Mouse (Mus musculus) forebrain, postnatal 0 days (tissue): Measurements from ENCODE around the gene Stag1. TPM values are rescaled to one million over a fixed set of nuclear protein-coding genes. Genes with fewer than 3 reads are reported as not detected.

ENCODE experiments used
- ATAC-seq: fragments of 200-750 bp; cut with Nextera tagmentation; 2 replicates; pipeline ENCODE4 v1.8.0; 2017; ENCODE audit warnings: mild to moderate bottlenecking, moderate library complexity
- DNase-seq: peaks from one replicate; pipeline ENCODE4 v3.0.0-alpha.2; 2015
- H3K27ac ChIP-seq: fragments of 300-500 bp; sonication (generic); 2 replicates; pipeline ENCODE4 v1.5.1; 2014; ENCODE audit warnings: low read depth, mild to moderate bottlenecking, antibody characterized with exemption, low read length, moderate library complexity, mixed read lengths
- H3K27me3 ChIP-seq: fragments of 300-500 bp; sonication (generic); 2 replicates; pipeline ENCODE4 v1.6.1; 2014; ENCODE audit warnings: mild to moderate bottlenecking, low read length, mixed read lengths; ENCODE audit not compliant: insufficient read depth
- H3K36me3 ChIP-seq: fragments of 300-500 bp; sonication (generic); 2 replicates; pipeline ENCODE4 v1.6.1; 2014; ENCODE audit warnings: mild to moderate bottlenecking, moderate library complexity; ENCODE audit not compliant: insufficient read depth
- H3K4me1 ChIP-seq: fragments of 300-500 bp; sonication (generic); 2 replicates; pipeline ENCODE4 v1.6.1; 2014; ENCODE audit warnings: antibody characterized with exemption; ENCODE audit not compliant: insufficient read depth
- H3K4me2 ChIP-seq: fragments of 300-500 bp; sonication (generic); 2 replicates; pipeline ENCODE4 v1.6.1; 2014; ENCODE audit warnings: low read depth, mild to moderate bottlenecking, moderate library complexity
- H3K4me3 ChIP-seq: fragments of 300-500 bp; sonication (generic); 2 replicates; pipeline ENCODE4 v1.5.1; 2014; ENCODE audit warnings: low read depth, low read length, mixed read lengths
- H3K9ac ChIP-seq: fragments of 300-500 bp; sonication (generic); 2 replicates; pipeline ENCODE4 v1.6.1; 2014; ENCODE audit warnings: mild to moderate bottlenecking
- H3K9me3 ChIP-seq: fragments of 300-500 bp; sonication (generic); 2 replicates; pipeline ENCODE4 v1.6.1; 2016; ENCODE audit warnings: low read length
- CTCF ChIP-seq: sonication (generic); IDR thresholded peaks from 2 replicates; pipeline ENCODE4 v1.5.1; 2016; ENCODE audit warnings: antibody characterized with exemption, control low read depth, low read depth
- WGBS: fragments of 180-500 bp; shearing (Covaris S2); extraction: QIAGEN DNeasy Blood & Tissue Kit; methylation state at CpG from one replicate; pipeline ENCODE4 v1.1.7; 2014; 5-methylcytosine and 5-hydroxymethylcytosine counted together
- polyA plus RNA-seq: library from polyadenylated mRNA; unstranded; fragments of >200 nt; fragmentation: Nextera tagmentation; extraction: Ambion mirVana; gene quantifications from 2 replicates; pipeline ENCODE4 v1.2.1, GENCODE M21; 2015
- total RNA-seq: library from RNA; depleted of rRNA; stranded (reverse); fragments of >200 nt; gene quantifications from 2 replicates; pipeline ENCODE4 v1.2.3, GENCODE M21; 2014; rRNA removed

Stag1 gene
- total and polyA plus RNA-seq, 2 experiments from 2014 or later = 22.4 to 65.1 TPM

GRCm38 (mm10) chr9:100992191-100992590 is 394.6 kb downstream of the Stag1 start:
- ATAC-seq (no peak), DNase-seq (no peak)
- H3K4me2 ChIP-seq = no peak overlapping the region
- peaks cover 20% of the 10 kb centered on the region for H3K36me3 ChIP-seq
- TF ChIP-seq CTCF = no peak
- H3K27me3 ChIP-seq = no peaks in the 10 kb centered on the region
- no peaks in the 10 kb centered on the region for H3K9me3 ChIP-seq
- WGBS = 99% methylated on average over 2 of the region's 2 CpGs
- no peak overlapping the region for H3K4me3 ChIP-seq
- H3K27ac ChIP-seq = no peak overlapping the region
- no peaks in the 10 kb centered on the region for H3K4me1 ChIP-seq
- no peak overlapping the region for H3K9ac ChIP-seq

- Histone ChIP-seq H3K27ac (no peak overlapping the region), H3K4me2 (no peak overlapping the region), H3K36me3 (peaks cover 20% of the 10 kb centered on the region), H3K4me3 (no peak overlapping the region), H3K9ac (no peak overlapping the region), H3K4me1 (no peaks in the 10 kb centered on the region), H3K27me3 (no peaks in the 10 kb centered on the region), H3K9me3 (no peaks in the 10 kb centered on the region)
- TF ChIP-seq CTCF = no peak
- ATAC-seq (no peak), DNase-seq (no peak)
- WGBS = 88% methylated on average over 4 of the region's 4 CpGs
Measured at GRCm38 (mm10) chr9:100993937-100994336, 396.3 kb downstream of the Stag1 start.

- Histone ChIP-seq H3K4me1 (no peaks in the 10 kb centered on the region), H3K27me3 (no peaks in the 10 kb centered on the region), H3K4me2 (no peak overlapping the region), H3K27ac (no peak overlapping the region), H3K9me3 (no peaks in the 10 kb centered on the region), H3K4me3 (no peak overlapping the region), H3K36me3 (peaks cover 24% of the 10 kb centered on the region), H3K9ac (no peak overlapping the region)
- WGBS = 95% methylated on average over 2 of the region's 2 CpGs
- ATAC-seq (no peak), DNase-seq (no peak)
- TF ChIP-seq CTCF = no peak
Measured at GRCm38 (mm10) chr9:100997138-100997537, 399.5 kb downstream of the Stag1 start.

- ATAC-seq (no peak), DNase-seq (no peak)
- Histone ChIP-seq H3K4me3 (no peak overlapping the region), H3K36me3 (peaks cover 5% of the 10 kb centered on the region; the same call in 1 of the 2 replicates), H3K9me3 (no peaks in the 10 kb centered on the region), H3K4me2 (no peak overlapping the region), H3K4me1 (no peaks in the 10 kb centered on the region), H3K9ac (no peak overlapping the region), H3K27me3 (no peaks in the 10 kb centered on the region), H3K27ac (no peak overlapping the region)
- peak; percentile 48 for TF ChIP-seq CTCF
- WGBS = 94% methylated on average over 4 of the region's 4 CpGs
Measured at GRCm38 (mm10) chr9:101002053-101002452, 404.5 kb downstream of the Stag1 start.

- Histone ChIP-seq H3K27me3 (no peaks in the 10 kb centered on the region), H3K9me3 (no peaks in the 10 kb centered on the region), H3K4me1 (no peaks in the 10 kb centered on the region), H3K27ac (no peak overlapping the region), H3K36me3 (peaks cover 5% of the 10 kb centered on the region; the same call in 1 of the 2 replicates), H3K4me3 (no peak overlapping the region), H3K9ac (no peak overlapping the region), H3K4me2 (no peak overlapping the region)
- no peak for TF ChIP-seq CTCF
- WGBS = 96% methylated on average over 8 of the region's 8 CpGs
- no peak for ATAC-seq
- DNase-seq = no peak
Measured at GRCm38 (mm10) chr9:101002841-101003240, 405.2 kb downstream of the Stag1 start.

- Histone ChIP-seq H3K9ac (no peak overlapping the region), H3K36me3 (peaks cover 5% of the 10 kb centered on the region; the same call in 1 of the 2 replicates), H3K4me2 (no peak overlapping the region), H3K27ac (no peak overlapping the region), H3K27me3 (no peaks in the 10 kb centered on the region), H3K9me3 (no peaks in the 10 kb centered on the region), H3K4me3 (no peak overlapping the region), H3K4me1 (no peaks in the 10 kb centered on the region)
- ATAC-seq (no peak), DNase-seq (no peak)
- WGBS = 92% methylated on average over 5 of the region's 5 CpGs
- TF ChIP-seq CTCF = no peak
Measured at GRCm38 (mm10) chr9:101003302-101003701, 405.7 kb downstream of the Stag1 start.

- Histone ChIP-seq H3K27ac (no peak overlapping the region), H3K9ac (no peak overlapping the region), H3K27me3 (no peaks in the 10 kb centered on the region), H3K4me2 (no peak overlapping the region), H3K36me3 (peaks cover under 1% of the 10 kb centered on the region; the same call in 1 of the 2 replicates), H3K9me3 (no peaks in the 10 kb centered on the region), H3K4me1 (no peaks in the 10 kb centered on the region), H3K4me3 (no peak overlapping the region)
- 88% methylated on average over 4 of the region's 4 CpGs for WGBS
- ATAC-seq (no peak), DNase-seq (no peak)
- no peak for TF ChIP-seq CTCF
Measured at GRCm38 (mm10) chr9:101005866-101006265, 408.3 kb downstream of the Stag1 start.

Other genes starting within 250 kb of the Stag1 start
- 0.92 and 1.1 TPM in 2 replicates for gene Il20rb, start 111.0 kb upstream of the Stag1 start, total RNA-seq
- 0.77 and 1.4 TPM in 2 replicates for gene Il20rb, start 111.0 kb upstream of the Stag1 start, polyA plus RNA-seq
- gene Nck1, start 51.7 kb upstream of the Stag1 start, total RNA-seq = 14.7 and 19.5 TPM in 2 replicates
- 24.4 and 28.0 TPM in 2 replicates for gene Nck1, start 51.7 kb upstream of the Stag1 start, polyA plus RNA-seq
- gene Slc35g2, start 26.7 kb upstream of the Stag1 start, total RNA-seq = 9.4 and 13.5 TPM in 2 replicates
- gene Slc35g2, start 26.7 kb upstream of the Stag1 start, polyA plus RNA-seq = 5.6 and 10.5 TPM in 2 replicates